Mouse (Mus musculus) retina, postnatal 1 day (tissue): ENCODE results near the gene Sirt6.

ENCODE experiments used
- DNase-seq: peaks from one replicate; pipeline ENCODE4 v3.0.0-alpha.2; 2012

Gene Sirt6

GRCm38 (mm10) chr10:81626994-81627835, at the start of gene Sirt6:
Sirt6 (minus strand) TSS chr10:81627797.
- DNase-seq: peak; percentile 97

- no peak for DNase-seq
Measured at GRCm38 (mm10) chr10:81656174-81656573, 28.6 kb upstream of the Sirt6 start.

GRCm38 (mm10) chr10:81655178-81655577, 27.6 kb upstream of the Sirt6 start:
- no peak for DNase-seq

- peak; percentile 95 for DNase-seq
Measured at GRCm38 (mm10) chr10:81648803-81649775, 21.5 kb upstream of the Sirt6 start, which contains the start of gene Gm10778. Gm10778 (plus strand) TSS chr10:81649059.

- no peak for DNase-seq
Measured at GRCm38 (mm10) chr10:81646015-81646555, 18.5 kb upstream of the Sirt6 start.

GRCm38 (mm10) chr10:81645391-81645790, 17.8 kb upstream of the Sirt6 start:
- no peak for DNase-seq

GRCm38 (mm10) chr10:81644716-81645115, 17.1 kb upstream of the Sirt6 start:
- DNase-seq: no peak

- DNase-seq: no peak
Measured at GRCm38 (mm10) chr10:81644162-81644561, 16.6 kb upstream of the Sirt6 start.

GRCm38 (mm10) chr10:81643449-81644055, 16.0 kb upstream of the Sirt6 start:
- DNase-seq: peak; percentile 96

GRCm38 (mm10) chr10:81642648-81643448, 15.3 kb upstream of the Sirt6 start:
- no peak for DNase-seq

GRCm38 (mm10) chr10:81641978-81642647, 14.5 kb upstream of the Sirt6 start:
- no peak for DNase-seq

GRCm38 (mm10) chr10:81641566-81641965, 14.0 kb upstream of the Sirt6 start:
- DNase-seq: no peak

GRCm38 (mm10) chr10:81640825-81641224, 13.2 kb upstream of the Sirt6 start:
- peak; percentile 40 for DNase-seq

GRCm38 (mm10) chr10:81638101-81638500, 10.5 kb upstream of the Sirt6 start:
- no peak for DNase-seq

- DNase-seq: no peak
Measured at GRCm38 (mm10) chr10:81636338-81636737, 8.7 kb upstream of the Sirt6 start.

GRCm38 (mm10) chr10:81633253-81634099, 5.9 kb upstream of the Sirt6 start:
- peak; percentile 90 for DNase-seq

GRCm38 (mm10) chr10:81628390-81628789, 793 bp upstream of the Sirt6 start, which contains the start of gene Ankrd24:
Ankrd24 (plus strand) TSS chr10:81628540.
- no peak for DNase-seq

GRCm38 (mm10) chr10:81627836-81628220, 231 bp upstream of the Sirt6 start:
- DNase-seq: no peak

GRCm38 (mm10) chr10:81626101-81626993, 1.2 kb downstream of the Sirt6 start:
- DNase-seq: no peak
